Mouse (Mus musculus) layer of hippocampus, adult 11-12 months (tissue): ENCODE results near the gene Smtn.

Experiments used
- DNase-seq: peaks from one replicate; pipeline ENCODE4 v3.0.0; 2022; ENCODE audit warnings: low spot score

Gene Smtn

GRCm38 (mm10) chr11:3526979-3527738 is 13.3 kb downstream of the Smtn start:
- DNase-seq = no peak

GRCm38 (mm10) chr11:3526207-3526606 is 14.2 kb downstream of the Smtn start:
- no peak for DNase-seq

GRCm38 (mm10) chr11:3525560-3525959 is 14.9 kb downstream of the Smtn start:
- no peak for DNase-seq

- DNase-seq = no peak
Measured at GRCm38 (mm10) chr11:3523840-3524582, 16.4 kb downstream of the Smtn start.

GRCm38 (mm10) chr11:3522285-3523000 is 18.0 kb downstream of the Smtn start:
- no peak for DNase-seq

GRCm38 (mm10) chr11:3521339-3522224 is 18.8 kb downstream of the Smtn start:
- DNase-seq = no peak

GRCm38 (mm10) chr11:3520919-3521318 is 19.5 kb downstream of the Smtn start:
- DNase-seq = no peak

GRCm38 (mm10) chr11:3519756-3520398 is 20.5 kb downstream of the Smtn start:
- no peak for DNase-seq

GRCm38 (mm10) chr11:3519051-3519726 is 21.2 kb downstream of the Smtn start:
- DNase-seq = no peak

- DNase-seq = no peak
Measured at GRCm38 (mm10) chr11:3517846-3518732, 22.3 kb downstream of the Smtn start.

- no peak for DNase-seq
Measured at GRCm38 (mm10) chr11:3516859-3517845, 23.3 kb downstream of the Smtn start.

- DNase-seq = no peak
Measured at GRCm38 (mm10) chr11:3516121-3516520, 24.3 kb downstream of the Smtn start.

GRCm38 (mm10) chr11:3515637-3516036 is 24.8 kb downstream of the Smtn start:
- DNase-seq = no peak

- no peak for DNase-seq
Measured at GRCm38 (mm10) chr11:3515216-3515615, 25.2 kb downstream of the Smtn start.

GRCm38 (mm10) chr11:3514529-3515054 is 25.8 kb downstream of the Smtn start, which contains the start of gene Selenom:
Selenom (plus strand) TSS chr11:3514684.
- peak; percentile 92 for DNase-seq

- no peak for DNase-seq
Measured at GRCm38 (mm10) chr11:3513291-3513690, 27.1 kb downstream of the Smtn start.

- DNase-seq = no peak
Measured at GRCm38 (mm10) chr11:3510321-3510720, 30.1 kb downstream of the Smtn start.
